Mouse (Mus musculus): ENCODE measurements at regions not wholly inside any gene's neighbourhood (a gene's known extent, or its start where the extent isn't known, plus 50 kb on each side); places are given as distances from the start of the nearest gene placed in this dataset.

GRCm38 (mm10) chr8:15734461-15734860 lies 688.6 kb upstream of the BB014433 start:
- DNase-seq (ENCODE audit: extremely low spot score): no peak

DNA sequence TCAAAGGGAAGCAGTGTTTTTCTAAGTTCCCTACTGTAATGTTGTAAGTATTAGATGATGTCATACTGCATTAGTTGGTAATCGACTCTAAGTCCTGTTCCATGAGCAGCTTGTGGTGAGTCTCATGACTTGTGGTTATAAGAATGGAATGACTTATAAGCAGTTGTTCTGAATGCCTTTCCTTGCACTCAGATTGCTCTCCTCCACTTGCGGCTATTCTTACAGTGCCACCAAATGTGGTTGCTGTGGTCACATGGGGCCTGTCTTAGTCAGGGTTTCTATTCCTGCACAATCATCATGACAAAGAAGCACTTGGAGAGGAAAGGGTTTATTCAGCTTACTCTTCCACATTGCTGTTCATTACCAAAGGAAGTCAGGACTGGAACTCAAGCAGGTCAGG lies 685.4 kb upstream of the BB014433 start:
- DNase-seq (ENCODE audit: extremely low spot score): no peak

- peak; percentile 39 for DNase-seq (ENCODE audit: extremely low spot score)
These were observed 683.2 kb upstream of the BB014433 start for GRCm38 (mm10) chr8:15729075-15729474.

- DNase-seq (ENCODE audit: extremely low spot score): no peak
These were observed 680.4 kb upstream of the BB014433 start for GRCm38 (mm10) chr8:15726310-15726709.

All from embryo, embryonic 9.5 days (tissue).